Mouse (Mus musculus) brain, embryonic 18.5 days (tissue): ENCODE data around the gene Tbata.

Source experiments
- DNase-seq: peaks from one replicate; pipeline ENCODE4 v3.0.0-alpha.2; 2012; ENCODE audit warnings: low read depth, low spot score

The Tbata gene

DNA sequence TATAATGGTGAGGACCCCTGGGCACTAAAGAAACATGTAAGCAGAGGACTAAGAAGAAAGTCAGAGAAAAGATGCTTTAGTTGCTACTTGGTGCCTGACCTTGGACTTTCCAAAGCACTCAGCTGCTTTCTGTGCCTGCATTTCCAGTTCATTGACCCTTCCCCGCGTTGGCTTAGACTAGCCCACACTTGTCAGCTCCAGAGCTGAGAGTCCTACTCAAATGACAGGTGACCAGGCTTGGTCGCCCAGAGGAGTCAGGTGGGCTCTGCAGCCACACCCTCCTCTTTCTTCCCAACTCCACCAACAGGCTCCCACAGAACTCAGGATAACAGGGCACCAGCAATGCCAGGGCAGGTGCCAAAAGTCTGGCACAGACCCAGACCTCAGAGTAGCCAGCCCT is 9.4 kb upstream of the Tbata start:
- DNase-seq = no peak

DNA sequence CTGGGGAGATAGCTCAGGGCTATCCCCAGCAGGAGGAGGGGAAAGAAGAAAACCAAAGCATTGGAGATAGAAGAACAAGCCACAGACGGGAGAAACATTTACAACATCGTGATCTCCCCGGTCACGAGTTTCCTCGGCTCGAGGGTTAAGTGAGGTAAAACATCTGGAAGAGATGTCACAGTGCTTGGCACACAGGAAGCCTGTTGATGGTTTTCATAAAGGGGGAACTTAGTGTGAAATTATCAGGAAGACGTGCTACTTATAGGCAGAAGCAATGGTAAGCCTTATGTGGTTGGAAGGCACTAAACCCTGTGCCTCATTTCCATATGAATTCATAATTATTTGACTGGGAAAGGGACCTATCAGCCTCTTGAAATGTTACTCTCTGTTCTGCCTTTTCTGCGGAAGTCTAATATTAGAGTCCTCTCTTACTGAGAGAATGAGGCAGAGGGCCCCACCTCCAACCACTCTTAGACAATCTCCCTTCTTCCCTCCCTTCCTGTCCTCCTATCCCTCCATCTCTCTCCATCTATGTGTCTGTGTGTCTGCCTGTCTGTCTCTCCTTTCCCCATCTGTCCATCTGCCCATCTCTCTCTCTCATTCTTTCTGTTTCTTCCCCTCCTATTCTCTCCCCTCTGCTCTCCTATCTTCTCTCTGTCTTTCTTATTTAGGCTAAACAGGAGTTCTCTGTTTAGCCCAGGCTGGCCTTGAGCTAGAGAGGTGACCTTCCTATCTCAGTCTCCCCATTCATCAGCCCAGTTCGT is 4.2 kb upstream of the Tbata start:
- DNase-seq = no peak

DNA sequence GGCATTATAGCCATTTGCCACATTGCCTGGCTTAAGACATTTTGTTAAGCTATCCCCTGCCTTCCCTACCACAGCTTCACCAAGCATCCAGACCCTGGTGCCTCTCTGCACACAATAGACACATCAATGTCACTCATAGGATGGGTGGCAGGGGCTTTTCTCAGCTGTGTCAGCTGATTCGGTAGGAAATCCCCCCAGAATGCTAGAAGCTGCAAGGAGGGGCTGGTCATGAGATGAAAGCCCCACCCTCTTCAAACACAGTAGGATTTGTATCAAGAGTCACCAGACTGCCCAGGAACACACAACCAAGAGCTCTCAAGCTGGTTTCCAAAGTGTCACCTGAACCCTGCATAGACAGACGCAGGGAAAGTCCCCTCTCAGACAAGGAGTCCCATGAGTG is 3.4 kb upstream of the Tbata start:
- DNase-seq = no peak

DNA sequence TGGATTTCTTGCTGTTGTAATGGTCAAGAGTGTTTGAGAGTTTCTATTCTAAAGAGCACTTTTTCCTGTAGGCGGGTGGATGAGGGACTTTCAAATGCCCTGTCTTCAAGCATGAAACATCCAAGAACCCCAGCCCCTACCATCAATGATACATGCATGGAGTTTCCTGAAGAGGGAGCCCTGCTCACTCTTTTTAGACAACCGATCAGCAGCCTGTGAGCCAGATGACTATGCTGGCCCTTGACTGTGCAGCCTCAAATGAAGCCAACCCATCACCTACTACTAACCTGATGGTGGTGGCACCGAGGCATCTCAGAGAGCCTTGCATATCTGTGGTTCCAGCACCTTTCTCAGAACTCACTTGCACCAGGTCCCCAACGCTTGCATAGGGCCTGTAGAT is 742 bp downstream of the Tbata start:
- no peak for DNase-seq

DNA sequence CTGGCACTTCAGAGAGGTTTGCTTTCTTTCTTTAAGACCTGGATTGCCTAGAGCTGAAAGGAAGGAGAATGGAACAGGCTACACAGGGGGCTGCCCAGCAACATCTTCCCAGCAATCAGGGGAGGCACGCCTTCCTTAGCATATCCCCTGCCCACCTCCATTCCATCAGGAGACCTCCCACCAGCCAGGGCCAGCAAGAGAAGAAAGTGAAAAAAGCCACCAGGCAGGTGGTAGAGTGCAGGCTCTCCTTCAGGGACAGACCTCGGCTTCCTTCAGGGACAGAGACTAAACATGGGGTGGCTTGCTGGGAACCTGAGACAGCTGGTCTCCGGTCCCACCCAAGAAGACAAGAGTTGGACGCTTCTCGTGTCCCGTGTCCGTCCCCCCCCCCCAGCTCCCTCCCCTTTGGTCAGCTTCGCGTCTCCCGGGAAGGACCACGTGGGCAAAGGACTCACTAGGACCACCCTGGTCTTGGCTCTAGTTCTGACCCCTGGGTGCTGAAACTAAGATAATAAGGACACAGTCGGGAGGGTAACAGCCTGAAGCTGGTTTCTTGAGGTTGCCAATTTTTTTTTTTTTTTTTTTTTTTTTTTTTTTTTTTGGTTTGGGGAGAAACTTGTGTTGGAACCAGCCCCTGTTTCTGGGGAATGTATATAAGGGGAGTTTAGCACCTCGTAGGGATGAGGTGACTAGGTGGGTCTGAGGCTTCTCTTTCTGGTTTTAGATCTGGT is 3.1 kb downstream of the Tbata start:
- no peak for DNase-seq

DNA sequence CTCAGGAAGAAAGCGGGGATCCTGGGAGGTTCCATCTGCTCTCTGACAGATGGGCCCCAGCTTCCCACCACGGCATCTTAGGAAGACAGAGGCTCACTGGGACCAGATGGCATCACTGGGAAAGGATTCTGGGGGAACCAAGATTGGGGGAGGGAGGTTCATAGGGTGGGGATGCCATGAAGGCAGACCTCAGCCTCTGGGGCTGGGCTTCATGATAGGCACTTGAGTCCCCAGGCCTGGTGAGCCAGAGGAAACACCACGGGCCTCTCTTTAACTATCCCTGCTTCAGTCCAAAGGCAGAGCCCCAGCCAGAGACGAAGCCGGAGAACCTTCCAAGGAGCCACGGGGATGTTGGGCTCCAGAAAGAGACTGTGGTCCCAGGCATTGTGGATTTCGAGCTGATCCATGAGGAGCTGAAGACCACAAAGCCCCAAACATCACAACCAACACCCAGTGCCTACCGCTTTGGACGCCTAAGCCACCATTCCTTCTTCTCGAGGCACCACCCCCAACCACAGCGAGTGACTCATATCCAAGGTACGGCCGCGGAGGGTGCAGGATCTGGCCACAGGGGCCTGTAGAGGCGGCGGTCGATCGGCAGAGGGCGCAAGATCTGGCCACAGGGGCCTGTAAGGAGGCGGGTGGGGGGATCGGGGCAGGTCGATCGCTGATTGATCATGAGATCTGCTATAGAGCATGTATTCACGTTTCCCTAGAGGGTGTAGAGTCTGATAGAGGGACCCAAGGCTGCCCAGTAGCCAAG is 3.9 kb downstream of the Tbata start:
- no peak for DNase-seq

DNA sequence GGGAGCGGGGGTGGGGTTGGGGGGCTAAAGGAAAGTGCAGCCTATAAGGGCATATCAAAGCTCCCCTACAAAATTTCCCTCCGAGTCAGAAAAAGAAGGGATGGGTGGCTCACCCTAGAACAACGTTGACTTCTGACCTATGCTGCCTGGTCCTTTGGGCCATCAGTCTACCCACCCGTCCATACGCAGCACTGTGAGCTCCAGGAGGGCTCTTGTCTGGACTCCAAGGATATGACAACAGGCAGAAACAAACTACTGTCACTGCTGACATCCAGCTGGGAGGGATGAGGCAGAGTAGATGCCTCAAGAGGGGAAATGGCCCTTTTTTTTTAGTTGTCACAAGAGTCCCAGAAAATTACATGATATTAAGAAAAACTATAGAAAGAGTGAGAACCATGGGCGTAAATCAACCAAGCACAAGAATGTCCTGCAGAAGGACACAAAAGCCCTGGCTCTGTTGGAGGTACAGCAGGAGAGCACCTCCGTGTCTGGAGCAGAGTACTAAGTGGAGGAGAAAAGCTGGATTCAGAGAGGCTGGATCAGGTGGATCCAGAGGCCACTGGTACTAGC is 4.6 kb downstream of the Tbata start:
- no peak for DNase-seq

DNA sequence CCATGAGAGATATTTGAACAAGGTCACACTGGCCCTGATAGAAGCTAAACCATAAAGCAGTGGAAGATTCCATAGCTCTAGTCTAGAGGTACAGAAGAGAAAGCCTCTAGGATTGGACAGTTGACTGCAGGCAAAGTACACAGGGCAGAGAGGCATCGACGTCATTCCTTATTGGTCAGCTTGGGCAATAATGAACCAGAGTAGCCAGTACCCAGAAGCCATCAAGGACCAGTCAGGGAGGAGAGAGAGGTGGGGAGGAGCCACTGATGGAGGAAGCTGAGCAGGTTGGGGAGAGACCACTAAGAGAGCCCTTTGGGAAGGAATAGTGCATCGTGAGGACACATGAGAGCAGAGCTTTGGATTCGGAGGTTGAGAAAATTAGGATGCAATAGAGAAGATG is 6.0 kb downstream of the Tbata start:
- DNase-seq = no peak

DNA sequence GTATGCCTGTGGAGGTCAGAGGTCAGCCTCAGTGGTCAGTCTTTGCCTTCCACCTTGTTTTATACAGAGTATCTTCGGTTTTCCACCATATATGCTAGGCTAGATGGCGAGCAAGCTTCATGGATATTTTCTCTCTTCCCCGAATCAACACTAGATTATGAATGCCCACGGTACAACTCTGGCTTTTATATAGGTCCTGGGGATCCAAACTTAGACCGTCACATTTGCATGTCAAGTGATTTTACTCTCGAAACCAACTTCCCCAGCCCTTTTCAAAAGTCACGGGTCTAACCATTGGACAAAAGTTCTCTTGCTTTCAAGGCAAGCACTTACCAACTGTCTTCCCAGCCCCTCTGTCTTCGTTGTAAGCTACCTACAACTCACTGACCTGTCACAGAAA is 6.9 kb downstream of the Tbata start:
- DNase-seq = no peak

DNA sequence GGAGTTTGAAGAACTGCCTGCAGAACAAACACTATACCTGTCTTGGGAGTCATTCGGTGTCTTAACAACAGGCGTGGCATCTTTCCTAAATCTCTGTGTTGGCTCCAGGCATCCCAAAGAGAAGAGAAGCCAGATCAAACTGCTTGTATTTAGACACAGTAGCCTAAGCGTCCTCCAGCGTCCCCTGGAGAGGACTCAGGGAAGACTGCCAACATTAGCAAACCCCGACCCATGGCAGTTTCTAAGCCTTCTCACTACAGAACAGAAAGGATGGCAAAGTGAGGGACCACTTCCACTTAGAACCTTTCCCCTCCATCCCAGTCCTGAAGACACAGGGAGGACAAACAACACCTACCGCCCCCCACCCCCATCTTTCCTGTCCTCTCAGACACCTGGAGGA is 8.2 kb downstream of the Tbata start:
- DNase-seq = no peak

DNA sequence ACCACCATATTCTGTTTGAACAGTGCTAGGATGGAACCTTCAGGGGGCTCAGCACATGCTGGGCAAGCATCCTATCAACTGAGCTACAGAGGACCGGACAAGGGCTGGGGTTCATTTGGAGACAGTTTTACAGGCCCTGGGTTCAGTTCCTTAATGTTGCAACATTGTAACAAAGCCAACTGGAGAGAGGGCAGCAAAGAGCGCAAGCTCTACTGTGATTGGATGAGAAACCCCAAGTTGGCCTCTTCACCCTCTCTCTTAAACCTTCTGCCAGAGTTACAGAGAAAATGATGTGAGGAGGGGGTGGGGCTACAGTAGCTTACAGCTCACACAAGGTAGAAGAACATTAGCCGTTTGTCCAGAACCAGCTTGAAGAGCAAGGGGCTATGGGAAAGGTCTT is 15.2 kb downstream of the Tbata start:
- no peak for DNase-seq

DNA sequence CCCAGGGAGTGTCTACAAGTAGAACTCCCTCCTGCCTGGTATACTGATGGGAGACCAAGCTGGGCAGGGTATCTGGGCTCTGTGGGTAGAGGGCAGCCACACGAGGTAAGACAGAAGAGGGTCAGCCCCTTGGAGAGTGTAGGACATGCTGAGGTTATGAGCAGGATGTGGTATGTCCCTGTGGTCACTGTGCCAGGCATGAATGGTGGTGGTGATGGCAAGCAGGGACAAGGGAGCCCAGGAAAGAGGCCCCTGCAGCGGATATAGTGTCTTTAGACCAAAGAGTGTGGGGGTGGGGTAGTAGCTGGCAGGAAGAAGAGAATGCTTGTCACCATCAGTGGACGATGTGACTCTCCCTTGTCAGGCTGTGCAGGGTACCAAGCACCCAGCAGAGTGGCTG is 16.3 kb downstream of the Tbata start:
- DNase-seq = no peak

DNA sequence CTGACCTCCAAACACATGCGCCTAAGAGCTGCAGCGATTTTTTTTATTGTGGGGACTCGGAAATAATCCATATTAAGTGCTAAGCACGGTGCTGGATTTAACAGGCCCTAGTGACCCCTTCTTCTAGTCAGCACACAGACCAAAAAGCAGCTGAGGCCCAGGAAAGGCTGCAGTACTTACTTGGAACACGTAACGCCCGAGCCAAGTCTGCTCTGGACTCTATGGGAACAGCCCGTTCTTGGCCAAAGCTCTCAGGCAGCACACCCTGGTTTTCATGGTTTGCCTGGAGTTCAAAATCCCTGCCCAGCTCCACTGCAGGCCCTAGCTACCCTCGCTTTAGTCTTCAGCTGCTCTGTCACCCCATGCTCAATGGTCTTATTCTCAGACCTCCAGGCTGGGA is 22.9 kb downstream of the Tbata start:
- DNase-seq = no peak

DNA sequence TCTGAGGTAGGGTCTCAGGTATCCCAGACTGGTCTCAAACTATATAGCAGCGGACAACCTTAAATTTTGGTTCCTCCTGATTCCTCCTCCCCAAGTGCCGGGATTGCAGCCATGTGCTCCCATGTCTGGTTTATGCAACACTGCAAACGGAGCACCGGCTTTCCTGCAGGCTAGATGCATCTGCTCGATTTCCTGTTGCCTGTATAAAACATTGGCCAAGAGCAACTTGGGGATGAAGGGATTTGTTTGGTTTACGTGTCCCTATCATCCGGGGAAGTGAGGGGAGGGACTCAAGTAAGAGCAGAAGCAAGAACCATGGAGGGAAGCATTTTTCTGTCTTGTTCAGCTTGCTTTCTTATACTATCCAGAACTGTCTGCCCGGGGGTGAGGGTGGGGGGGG is 23.5 kb downstream of the Tbata start:
- no peak for DNase-seq

DNA sequence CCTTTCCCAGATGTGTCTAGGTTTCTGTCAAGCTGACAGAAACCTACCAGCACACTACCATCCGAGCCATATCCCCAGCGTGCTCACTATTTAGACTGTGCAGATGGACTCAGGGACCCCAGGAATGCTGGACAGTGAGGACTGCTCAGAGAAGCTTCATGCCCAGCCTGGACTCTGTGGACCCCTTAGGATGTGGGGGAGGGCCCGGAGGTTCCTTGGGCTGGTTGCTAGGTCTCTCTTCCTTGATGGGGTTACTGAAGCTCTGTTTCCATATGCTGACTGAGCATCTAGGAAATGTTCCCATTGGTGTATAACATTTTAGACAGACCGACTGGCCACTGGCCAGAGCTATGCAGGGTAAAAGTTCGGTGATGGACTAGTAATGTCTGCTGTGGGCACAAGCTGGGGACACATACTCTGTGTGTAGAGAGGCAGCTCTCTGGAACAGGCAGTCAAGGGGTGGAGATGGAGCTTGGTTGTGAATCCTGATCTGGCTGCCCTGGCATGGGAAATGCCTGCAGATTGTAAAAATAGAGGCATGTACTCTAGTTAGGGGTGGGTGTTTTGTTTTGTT is 24.1 kb downstream of the Tbata start:
- DNase-seq = no peak

DNA sequence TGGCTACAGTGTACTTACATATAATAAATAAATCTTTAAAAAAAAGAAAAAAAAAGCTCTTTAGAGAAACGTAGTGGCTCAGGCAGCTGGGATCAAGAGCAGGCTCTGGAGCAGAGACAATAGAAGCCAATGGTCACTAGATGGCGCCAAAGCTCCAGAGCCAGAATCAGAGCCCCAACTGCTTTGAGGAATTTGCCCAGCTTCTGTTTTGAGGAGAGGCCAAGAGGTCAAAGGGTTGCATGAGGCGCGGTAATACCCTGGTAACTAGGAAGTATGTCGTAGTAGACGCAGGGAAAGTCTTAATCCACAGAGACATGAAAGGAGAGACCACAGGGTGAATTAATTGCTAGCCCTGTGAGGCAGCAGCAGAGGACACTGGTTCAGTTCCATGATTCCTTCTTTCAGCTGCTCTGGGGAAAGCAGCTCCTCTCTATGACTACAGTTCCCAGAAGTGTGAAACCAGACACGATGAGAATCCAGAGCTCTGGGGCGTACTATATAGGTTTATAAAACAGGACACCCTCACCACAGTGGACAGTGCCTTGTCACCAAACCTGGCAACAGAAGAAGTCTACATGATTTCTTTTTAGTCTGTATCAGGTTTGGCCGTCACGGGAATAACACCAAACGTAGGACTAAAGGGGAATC is 27.9 kb downstream of the Tbata start:
- DNase-seq = peak; percentile 34

DNA sequence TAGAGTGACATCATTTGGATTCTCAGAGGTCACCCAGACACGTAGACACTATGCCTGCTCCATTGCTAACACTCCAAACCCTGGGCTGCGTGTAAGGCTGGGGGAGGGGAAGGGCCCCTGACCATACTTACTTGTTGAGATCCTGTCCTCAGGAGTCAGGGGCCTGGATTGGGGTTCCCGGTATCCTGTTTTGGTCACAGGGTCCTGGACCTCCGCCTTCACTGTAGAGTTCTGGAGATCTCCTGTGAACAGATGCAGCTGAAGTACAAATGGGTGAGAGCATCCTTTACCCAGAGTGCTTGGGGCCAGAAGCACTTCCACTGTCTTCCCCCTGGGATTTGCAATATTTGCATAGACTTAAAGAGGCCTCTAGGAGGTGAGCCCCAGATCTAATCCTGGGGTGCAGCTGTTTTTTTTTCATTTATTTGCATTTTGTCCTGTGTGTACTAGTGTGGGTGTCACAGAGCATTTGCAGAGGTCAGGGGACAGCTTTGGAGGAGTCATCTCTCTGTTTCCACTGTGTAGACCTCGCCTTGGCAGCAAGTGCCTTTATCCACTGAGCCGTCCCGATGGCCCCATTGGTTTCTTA is 28.6 kb downstream of the Tbata start:
- DNase-seq = no peak

DNA sequence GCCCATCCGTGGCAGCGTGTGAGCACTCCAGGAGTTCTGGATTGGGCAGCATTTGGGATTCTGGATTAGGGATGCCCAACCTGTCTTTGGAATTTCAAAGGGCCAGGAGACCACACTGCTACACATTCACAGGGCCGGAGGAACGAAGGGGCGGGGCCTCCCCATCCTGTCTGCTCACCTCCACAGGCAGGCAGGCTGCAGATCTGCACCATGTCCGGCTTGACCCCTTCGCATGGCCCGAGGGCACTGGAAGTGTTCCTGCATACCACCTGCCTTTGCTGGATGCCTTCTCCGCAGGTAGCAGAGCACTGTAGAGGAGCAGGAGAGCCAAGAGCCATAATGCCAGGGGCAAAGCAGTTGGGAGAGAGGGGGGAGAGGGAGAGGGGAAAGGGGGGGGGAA is 29.2 kb downstream of the Tbata start:
- no peak for DNase-seq

DNA sequence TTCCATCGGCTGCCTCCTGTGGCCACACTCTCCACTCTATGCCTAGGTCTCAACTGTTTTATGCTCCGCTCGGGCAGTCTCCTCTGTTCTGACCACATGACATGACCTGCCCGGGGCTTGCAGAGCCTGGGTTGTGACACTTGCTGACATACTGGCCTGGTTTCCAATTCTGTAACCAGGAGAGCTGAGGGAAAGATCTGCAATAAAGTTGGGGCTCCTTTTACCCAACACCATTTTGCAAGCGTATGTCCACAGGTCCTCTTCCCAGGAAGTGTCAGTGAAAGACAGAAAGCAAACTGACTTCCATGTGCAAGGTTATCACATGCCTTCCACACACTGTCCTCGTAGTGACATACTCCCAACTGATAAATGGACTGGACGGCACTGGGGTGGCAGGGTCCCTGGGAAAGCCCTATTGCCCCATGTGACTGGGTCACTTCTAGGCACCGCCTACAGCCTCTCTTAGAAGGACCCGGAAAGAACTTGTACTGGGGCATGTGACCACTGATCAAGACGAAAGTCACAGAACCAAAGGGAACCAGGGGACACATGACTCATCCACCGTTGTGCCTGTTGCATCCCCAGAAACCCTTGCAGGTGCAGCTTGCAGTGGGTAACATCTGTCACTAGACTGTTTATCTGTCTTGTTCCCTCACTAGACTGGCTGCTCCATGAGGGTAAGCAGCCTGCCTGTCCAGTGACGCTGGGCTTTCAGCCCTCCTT is 30.0 kb downstream of the Tbata start:
- no peak for DNase-seq

DNA sequence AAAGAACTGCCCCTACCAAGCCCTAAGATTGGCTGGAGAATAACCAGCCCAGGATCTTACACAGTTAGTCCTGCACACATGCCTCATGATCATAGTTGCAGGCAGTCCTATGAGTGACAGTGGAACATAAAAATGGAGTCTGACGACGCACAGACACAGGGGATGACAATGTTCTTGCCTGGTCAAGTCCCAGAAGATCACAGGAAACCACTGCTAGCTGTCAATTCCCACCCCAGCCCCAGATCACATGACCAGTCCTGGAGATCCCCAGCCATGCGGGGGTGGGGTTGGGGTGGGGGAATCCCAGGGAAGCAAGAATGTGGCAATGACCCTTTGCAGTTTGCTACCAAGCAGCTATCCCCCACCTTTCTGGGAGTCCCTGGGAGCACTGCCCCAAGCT is 32.2 kb downstream of the Tbata start:
- no peak for DNase-seq
